ENCODE assay signal across 8 mouse cellular contexts in the genomic region with DNA sequence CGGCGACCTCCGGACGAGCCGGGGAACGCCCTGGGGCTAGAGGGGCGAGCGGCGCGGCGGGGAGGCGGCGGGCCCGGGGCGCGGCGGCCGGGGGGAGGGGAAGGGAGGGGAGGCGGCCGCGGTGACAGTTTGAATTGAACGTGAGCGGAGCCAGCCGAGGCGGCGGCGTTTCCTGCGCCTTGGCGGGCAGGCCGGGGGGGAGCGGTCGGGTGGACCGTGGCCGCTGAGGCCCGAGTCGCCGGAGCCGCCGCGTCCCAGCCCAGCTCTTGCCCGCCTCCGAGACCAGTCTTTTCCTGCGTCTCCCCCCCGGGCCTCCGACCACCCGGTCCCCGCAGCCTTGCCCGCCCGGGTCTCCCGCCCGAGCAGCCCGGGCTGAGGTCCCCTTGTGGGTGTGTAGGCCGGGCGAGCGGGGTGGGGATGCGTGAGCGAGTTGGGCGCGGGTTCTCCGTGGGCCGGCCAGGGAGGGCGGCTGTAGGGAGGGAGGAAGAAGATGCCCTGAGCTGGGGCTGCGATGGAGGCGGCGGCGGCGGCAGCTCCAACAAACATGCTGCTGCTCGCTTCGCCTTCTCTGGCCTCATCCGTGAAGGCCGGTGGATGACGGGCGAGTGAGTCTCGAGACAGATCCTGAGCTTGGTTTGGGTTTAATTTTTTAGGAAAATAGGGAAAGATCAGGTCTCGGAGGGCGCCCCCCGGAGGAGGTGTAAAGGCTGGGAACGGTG. TPM values are rescaled to one million over a fixed set of nuclear protein-coding genes. Genes with fewer than 3 reads are reported as not detected.
A peak's percentile ranks its signal among the peaks of the same experiment; 100 is the strongest.
DNase-seq lines count a peak whose midpoint lies in the region; ATAC-seq lines count a peak whose summit lies in the region.

No protein-coding gene starts in this region.

- peak; percentile 57 for DNase-seq in ZHBTc4 (ENCODE audit: low read depth, low spot score)
- DNase-seq in cerebellum, postnatal 10 days, result peak; percentile 85 to 87
- peak; percentile 40 to 62 for DNase-seq in frontal cortex, postnatal 10 days (ENCODE audit: low spot score in 2 of 2)
- DNase-seq in hindbrain, embryonic 11.5 days (ENCODE audit: low spot score), result peak; percentile 71
- peak; percentile 46 to 75 for DNase-seq in layer of hippocampus, postnatal 25 days (ENCODE audit: extremely low spot score in 1 of 2, low spot score in 1 of 2)
- DNase-seq in lung, postnatal 14 days, result peak; percentile 77
- DNase-seq in ovary, postnatal 36 days (ENCODE audit: low spot score), result peak; percentile 59
- DNase-seq in urinary bladder, postnatal 36 days (ENCODE audit: low spot score in 2 of 2), result peak; percentile 54

- ATAC-seq in hindbrain, embryonic 11.5 days (ENCODE audit: low FRiP score), result peak; percentile 68

- H3K4me3 ChIP-seq in hindbrain, embryonic 11.5 days (ENCODE audit: low read depth, low read length), result peak overlapping the region; percentile 99

- H3K27ac ChIP-seq in hindbrain, embryonic 11.5 days (ENCODE audit: low read depth, low read length), result peak overlapping the region; percentile 99

- H3K27me3 ChIP-seq in hindbrain, embryonic 11.5 days (ENCODE audit: control insufficient read depth, insufficient read depth, low read length), result no peaks in the 10 kb centered on the region

- H3K4me1 ChIP-seq in hindbrain, embryonic 11.5 days (replicated peaks; ENCODE audit: control insufficient read depth, insufficient read depth, low read length), result peaks cover 2% of the 10 kb centered on the region

- peak overlapping the region; percentile 24 for H3K4me2 ChIP-seq in hindbrain, embryonic 11.5 days (replicated peaks; ENCODE audit: low read depth, low read length)

- H3K9me3 ChIP-seq in hindbrain, embryonic 11.5 days (ENCODE audit: control insufficient read depth, low read length), result no peaks in the 10 kb centered on the region

- no peaks in the 10 kb centered on the region for H3K36me3 ChIP-seq in hindbrain, embryonic 11.5 days (ENCODE audit: control insufficient read depth, insufficient read depth, low read length)

- under 1% methylated on average over 51 of the region's 78 CpGs for WGBS in hindbrain, embryonic 11.5 days

- H3K9ac ChIP-seq in hindbrain, embryonic 11.5 days (ENCODE audit: low read depth, low read length), result peak overlapping the region; percentile 96

RNA-seq across cellular contexts. Expression of a gene that starts 0.7 kb away (rescaled TPM):
- polyA plus RNA-seq in hindbrain, embryonic 11.5 days (2014; fragmentation: Nextera tagmentation; extraction: Ambion mirVana), result 290 and 317 TPM in 2 replicates
- total RNA-seq in layer of hippocampus, postnatal 25 days (2021), result 100 to 1,000 TPM; 281 to 289 TPM

Comparison
In these comparisons a context has a peak if more than half of its experiments do, and no peak if none do; other contexts are left out.
1. Peak in every context shown above with its lines: DNase-seq, ATAC-seq, H3K4me3 ChIP-seq and H3K27ac ChIP-seq.